Mouse (Mus musculus) stomach, postnatal 0 days (tissue): ENCODE measurements around the gene Gsg1. TPM values are rescaled to one million over a fixed set of nuclear protein-coding genes. Genes with fewer than 3 reads are reported as not detected.

ENCODE experiments used
- ATAC-seq: fragments of 200-750 bp; cut with Nextera tagmentation; 2 replicates; pipeline ENCODE4 v1.8.0; 2017; ENCODE audit not compliant: low FRiP score, low TSS enrichment
- DNase-seq: peaks from one replicate; pipeline ENCODE4 v3.0.0-alpha.2; 2016; ENCODE audit warnings: low spot score
- H3K27ac ChIP-seq: fragments of 300-500 bp; sonication (generic); replicated peaks from 2 replicates; pipeline ENCODE4 v1.5.1; 2014; ENCODE audit warnings: mild to moderate bottlenecking, control low read depth
- H3K27me3 ChIP-seq: fragments of 300-500 bp; sonication (generic); 2 replicates; pipeline ENCODE4 v1.6.1; 2014; ENCODE audit warnings: low read length; ENCODE audit not compliant: control insufficient read depth, insufficient read depth
- H3K36me3 ChIP-seq: fragments of 300-500 bp; sonication (generic); 2 replicates; pipeline ENCODE4 v1.6.1; 2014; ENCODE audit warnings: low read length, mixed read lengths; ENCODE audit not compliant: control insufficient read depth, insufficient read depth
- H3K4me1 ChIP-seq: fragments of 300-500 bp; sonication (generic); replicated peaks from 2 replicates; pipeline ENCODE4 v1.6.1; 2014; ENCODE audit warnings: antibody characterized with exemption; ENCODE audit not compliant: control insufficient read depth, insufficient read depth
- H3K4me2 ChIP-seq: fragments of 300-500 bp; sonication (generic); replicated peaks from 2 replicates; pipeline ENCODE4 v1.6.1; 2014; ENCODE audit warnings: low read depth, mild to moderate bottlenecking, control low read depth, moderate library complexity
- H3K4me3 ChIP-seq: fragments of 300-500 bp; sonication (generic); 2 replicates; pipeline ENCODE4 v1.5.1; 2014; ENCODE audit warnings: low read depth, low read length, control low read depth
- H3K9ac ChIP-seq: fragments of 300-500 bp; sonication (generic); 2 replicates; pipeline ENCODE4 v1.6.1; 2014; ENCODE audit warnings: mild to moderate bottlenecking, low read length, control low read depth, mixed read lengths
- H3K9me3 ChIP-seq: fragments of 300-500 bp; sonication (generic); 2 replicates; pipeline ENCODE4 v1.6.1; 2016; ENCODE audit warnings: low read length; ENCODE audit not compliant: control insufficient read depth
- CTCF ChIP-seq: IDR thresholded peaks from 2 replicates; pipeline ENCODE4 v1.5.1; 2016; ENCODE audit warnings: antibody characterized with exemption, low read depth, mild to moderate bottlenecking, moderate library complexity
- EP300 ChIP-seq: optimal IDR thresholded peaks from 2 replicates; pipeline ENCODE3; 2016; ENCODE audit warnings: antibody characterized with exemption
- WGBS: fragments of 180-500 bp; shearing (Covaris S2); extraction: QIAGEN DNeasy Blood & Tissue Kit; methylation state at CpG from one replicate; pipeline ENCODE4 v1.1.7; 2014; 5-methylcytosine and 5-hydroxymethylcytosine counted together
- polyA plus RNA-seq: library from polyadenylated mRNA; unstranded; fragments of >200 nt; fragmentation: Nextera tagmentation; extraction: Ambion mirVana; gene quantifications from 2 replicates; pipeline ENCODE4 v1.2.1, GENCODE M21; 2015

Gene Gsg1
- polyA plus RNA-seq, 1 experiment from 2014 or later, result 0.50 TPM

GRCm38 (mm10) chr6:135202668-135203067 lies 51.5 kb downstream of the Gsg1 start:
- Histone ChIP-seq H3K27ac (no peak overlapping the region), H3K27me3 (no peaks in the 10 kb centered on the region), H3K9me3 (no peaks in the 10 kb centered on the region), H3K9ac (no peak overlapping the region), H3K4me2 (no peak overlapping the region), H3K36me3 (peaks cover 2% of the 10 kb centered on the region; the same call in 1 of the 2 replicates), H3K4me3 (no peak overlapping the region), H3K4me1 (0 out of 2 replicates have a peak, but pooled peaks cover 2% of the 10 kb centered on the region)
- WGBS, result 92% methylated on average over 6 of the region's 6 CpGs
- DNase-seq (no peak), ATAC-seq (no peak)
- TF ChIP-seq EP300 (no peak), CTCF (peak; percentile 29)

DNA sequence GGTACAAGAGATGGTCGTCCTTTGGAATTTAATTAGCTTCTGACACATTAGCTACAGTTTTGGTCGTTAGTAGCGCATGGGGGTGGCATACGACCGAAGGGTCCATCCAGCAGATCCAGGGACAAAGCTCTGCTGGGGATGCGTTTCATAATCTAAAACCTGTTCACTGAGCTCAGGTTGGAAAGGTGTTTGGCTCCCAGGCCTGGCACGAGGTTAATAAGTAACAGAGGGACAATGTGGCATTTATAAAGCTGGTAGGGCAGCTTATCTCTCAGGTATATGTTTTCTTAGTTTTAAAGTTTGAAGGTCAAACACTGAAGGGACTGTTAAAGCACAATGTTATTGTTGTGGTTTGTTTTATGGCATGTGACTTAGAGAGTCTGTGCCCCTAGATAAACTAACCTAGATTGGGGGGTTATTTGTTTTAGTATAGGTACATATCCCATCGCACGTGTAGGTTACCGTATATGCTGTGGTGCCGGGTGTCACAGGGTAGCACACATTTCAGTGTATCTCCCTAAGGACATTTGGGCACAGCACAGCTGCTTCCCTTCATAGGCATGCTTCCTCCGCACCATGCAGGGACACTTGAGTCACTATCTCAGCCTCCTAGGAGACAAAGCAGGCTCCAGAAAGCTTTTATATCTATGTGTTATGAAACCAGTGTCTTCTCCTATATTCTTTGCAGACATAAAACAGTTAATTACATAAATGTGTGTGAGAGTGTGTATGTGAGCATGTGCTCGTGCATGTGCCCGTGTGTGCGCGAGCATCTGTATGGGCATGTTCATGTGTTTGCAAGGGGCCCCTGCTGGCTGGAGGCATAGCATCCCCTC lies 53.8 kb downstream of the Gsg1 start:
- DNase-seq (peak; percentile 63), ATAC-seq (peak; percentile 82)
- Histone ChIP-seq H3K4me1 (0 out of 2 replicates have a peak, but pooled peaks cover 2% of the 10 kb centered on the region), H3K36me3 (no peaks in the 10 kb centered on the region), H3K4me2 (peak overlapping the region; percentile 35), H3K4me3 (no peak overlapping the region), H3K27ac (peak overlapping the region; percentile 80), H3K27me3 (no peaks in the 10 kb centered on the region), H3K9ac (no peak overlapping the region), H3K9me3 (no peaks in the 10 kb centered on the region)
- WGBS, result 57% methylated on average over 16 of the region's 16 CpGs
- TF ChIP-seq EP300, result no peak
- TF ChIP-seq CTCF, result no peak

GRCm38 (mm10) chr6:135198726-135199125 lies 55.4 kb downstream of the Gsg1 start:
- no peak overlapping the region for H3K27ac ChIP-seq
- H3K9ac ChIP-seq, result peak overlapping the region; percentile 83; the same call in 1 of the 2 replicates
- WGBS, result 38% methylated on average over 6 of the region's 6 CpGs
- peak overlapping the region; percentile 88 for H3K4me2 ChIP-seq
- no peaks in the 10 kb centered on the region for H3K36me3 ChIP-seq
- peak overlapping the region; percentile 85; the same call in 1 of the 2 replicates for H3K4me3 ChIP-seq
- TF ChIP-seq EP300 (no peak), CTCF (no peak)
- no peaks in the 10 kb centered on the region for H3K27me3 ChIP-seq
- H3K4me1 ChIP-seq, result 0 out of 2 replicates have a peak, but pooled peaks cover 2% of the 10 kb centered on the region
- ATAC-seq, result no peak
- DNase-seq, result no peak
- no peaks in the 10 kb centered on the region for H3K9me3 ChIP-seq

GRCm38 (mm10) chr6:135197921-135198532 lies 56.1 kb downstream of the Gsg1 start, which contains the start of the genes Fam234b and Hebp1:
TSS of gene Fam234b (plus strand) at chr6:135197977.
TSS of gene Hebp1 (minus strand) at chr6:135198022.
- peak; percentile 29; the same call in 1 of the 2 replicates for TF ChIP-seq CTCF
- no peak for TF ChIP-seq EP300
- Histone ChIP-seq H3K27ac (peak within 1 kb of the TSS; percentile 76), H3K9me3 (no peaks in the 10 kb centered on the region), H3K4me3 (peak within 1 kb of the TSS; percentile 85), H3K36me3 (no peaks in the 10 kb centered on the region), H3K4me1 (0 out of 2 replicates have a peak, but pooled peaks cover 2% of the 10 kb centered on the region), H3K4me2 (peak within 1 kb of the TSS; percentile 88), H3K9ac (peak within 1 kb of the TSS; percentile 83), H3K27me3 (no peaks in the 10 kb centered on the region)
- DNase-seq (peak; percentile 85), ATAC-seq (peak; percentile 66)
- 1% methylated on average over 51 of the region's 52 CpGs for WGBS

DNA sequence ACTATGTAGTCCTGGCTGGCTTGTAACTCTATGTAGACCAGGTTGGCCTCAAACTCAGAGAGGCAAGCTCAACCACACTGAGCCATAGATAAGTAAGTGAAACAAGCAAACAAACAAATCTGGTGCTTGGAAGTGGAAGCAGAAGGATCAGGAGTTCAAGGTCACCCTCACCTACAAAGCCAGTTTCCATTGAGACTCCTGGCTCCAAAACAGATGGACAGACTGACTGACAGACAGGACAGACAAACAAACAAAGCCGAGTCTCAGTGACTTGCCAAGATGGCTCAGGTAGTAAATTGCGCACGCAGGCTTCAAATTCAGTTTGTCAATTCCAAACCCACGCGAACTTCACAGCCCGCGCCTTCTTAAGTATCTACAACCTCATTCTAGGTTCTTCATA lies 56.7 kb downstream of the Gsg1 start:
- H3K27me3 ChIP-seq, result no peaks in the 10 kb centered on the region
- H3K4me1 ChIP-seq, result 0 out of 2 replicates have a peak, but pooled peaks cover 2% of the 10 kb centered on the region
- 19% methylated on average over 7 of the region's 7 CpGs for WGBS
- H3K9me3 ChIP-seq, result no peaks in the 10 kb centered on the region
- H3K9ac ChIP-seq, result peak overlapping the region; percentile 83
- peak overlapping the region; percentile 85 for H3K4me3 ChIP-seq
- no peaks in the 10 kb centered on the region for H3K36me3 ChIP-seq
- TF ChIP-seq CTCF (no peak), EP300 (no peak)
- H3K4me2 ChIP-seq, result peak overlapping the region; percentile 88
- DNase-seq, result no peak
- no peak overlapping the region for H3K27ac ChIP-seq
- no peak for ATAC-seq
